Mouse (Mus musculus): ENCODE measurements at regions not wholly inside any gene's neighbourhood (a gene's known extent, or its start where the extent isn't known, plus 50 kb on each side); places are given as distances from the start of the nearest gene placed in this dataset.

- TF ChIP-seq CTCF (IDR thresholded peaks at IDR 0.05): no peak
- H3K4me3 ChIP-seq: no peak overlapping the region
- intact Hi-C loops (cut with DNase I): no loop called here
- no peak for DNase-seq (ENCODE audit: extremely low spot score in 1 of 2, low spot score in 2 of 2)
- no peak overlapping the region for H3K27ac ChIP-seq
Observed at GRCm38 (mm10) chr13:5425491-5426232, 435.6 kb upstream of the Klf6 start.

- TF ChIP-seq CTCF (IDR thresholded peaks at IDR 0.05): no peak
- Histone ChIP-seq H3K27ac (no peak overlapping the region), H3K4me3 (no peak overlapping the region)
- intact Hi-C loops (cut with DNase I): no loop called here
- peak in 1 of 2 experiments; percentile 21 for DNase-seq (ENCODE audit: extremely low spot score in 1 of 2, low spot score in 2 of 2)
Observed at GRCm38 (mm10) chr13:5433652-5434051, 427.6 kb upstream of the Klf6 start.

- DNase-seq (ENCODE audit: extremely low spot score in 1 of 2, low spot score in 2 of 2): no peak
- no peak for TF ChIP-seq CTCF (IDR thresholded peaks at IDR 0.05)
- Histone ChIP-seq H3K4me3 (no peak overlapping the region), H3K27ac (no peak overlapping the region)
- intact Hi-C loops (cut with DNase I): no loop called here
Observed at GRCm38 (mm10) chr13:5435131-5435530, 426.2 kb upstream of the Klf6 start.

GRCm38 (mm10) chr13:5436191-5436590 lies 425.1 kb upstream of the Klf6 start:
- intact Hi-C loops (cut with DNase I): no loop called here
- Histone ChIP-seq H3K4me3 (no peak overlapping the region), H3K27ac (no peak overlapping the region)
- DNase-seq (ENCODE audit: extremely low spot score in 1 of 2, low spot score in 2 of 2): no peak
- no peak for TF ChIP-seq CTCF (IDR thresholded peaks at IDR 0.05)

- TF ChIP-seq CTCF (IDR thresholded peaks at IDR 0.05): no peak
- Histone ChIP-seq H3K4me3 (no peak overlapping the region), H3K27ac (no peak overlapping the region)
- intact Hi-C loops (cut with DNase I): no loop called here
- DNase-seq (ENCODE audit: extremely low spot score in 1 of 2, low spot score in 2 of 2): no peak
Observed at GRCm38 (mm10) chr13:5440454-5440853, 420.8 kb upstream of the Klf6 start.

GRCm38 (mm10) chr13:5444759-5445478 lies 416.4 kb upstream of the Klf6 start:
- no peak for TF ChIP-seq CTCF (IDR thresholded peaks at IDR 0.05)
- no peak overlapping the region for H3K4me3 ChIP-seq
- DNase-seq (ENCODE audit: extremely low spot score in 1 of 2, low spot score in 2 of 2): no peak
- intact Hi-C loops (cut with DNase I): no loop called here
- H3K27ac ChIP-seq: no peak overlapping the region

- no peak for DNase-seq (ENCODE audit: extremely low spot score in 1 of 2, low spot score in 2 of 2)
- no peak overlapping the region for H3K4me3 ChIP-seq
- intact Hi-C loops (cut with DNase I): no loop called here
- TF ChIP-seq CTCF (IDR thresholded peaks at IDR 0.05): no peak
- no peak overlapping the region for H3K27ac ChIP-seq
Observed at GRCm38 (mm10) chr13:5448601-5449000, 412.7 kb upstream of the Klf6 start.

- Histone ChIP-seq H3K27ac (no peak overlapping the region), H3K4me3 (no peak overlapping the region)
- intact Hi-C loops (cut with DNase I): no loop called here
- DNase-seq (ENCODE audit: extremely low spot score in 1 of 2, low spot score in 2 of 2): no peak
- no peak for TF ChIP-seq CTCF (IDR thresholded peaks at IDR 0.05)
Observed at GRCm38 (mm10) chr13:5480779-5481178, 380.5 kb upstream of the Klf6 start.

- intact Hi-C loops (cut with DNase I): loop anchor here (5.0 to 10.0 kb wide), 3 partner anchors 370 to 853 kb away; partner anchors contain the start of gene Klf6
- DNase-seq (ENCODE audit: extremely low spot score in 1 of 2, low spot score in 2 of 2): peak; percentile 11 to 20
- no peak for TF ChIP-seq CTCF (IDR thresholded peaks at IDR 0.05)
- Histone ChIP-seq H3K27ac (peak overlapping the region; percentile 92), H3K4me3 (no peak overlapping the region)
Observed at GRCm38 (mm10) chr13:5492266-5492665, 369.0 kb upstream of the Klf6 start.

- no peak for TF ChIP-seq CTCF (IDR thresholded peaks at IDR 0.05)
- intact Hi-C loops (cut with DNase I): loop anchor here (10.0 kb wide), 2 partner anchors 833 to 847 kb away; no protein-coding TSS in a partner anchor
- Histone ChIP-seq H3K27ac (no peak overlapping the region), H3K4me3 (no peak overlapping the region)
- DNase-seq (ENCODE audit: extremely low spot score in 1 of 2, low spot score in 2 of 2): no peak
Observed at GRCm38 (mm10) chr13:5497535-5497934, 363.7 kb upstream of the Klf6 start.

- DNase-seq (ENCODE audit: extremely low spot score in 1 of 2, low spot score in 2 of 2): no peak
- H3K27ac ChIP-seq: no peak overlapping the region
- intact Hi-C loops (cut with DNase I): no loop called here
- no peak overlapping the region for H3K4me3 ChIP-seq
- TF ChIP-seq CTCF (IDR thresholded peaks at IDR 0.05): no peak
Observed at GRCm38 (mm10) chr13:5511784-5512183, 349.5 kb upstream of the Klf6 start.

- no peak overlapping the region for H3K4me3 ChIP-seq
- no peak for DNase-seq (ENCODE audit: extremely low spot score in 1 of 2, low spot score in 2 of 2)
- TF ChIP-seq CTCF (IDR thresholded peaks at IDR 0.05): no peak
- H3K27ac ChIP-seq: no peak overlapping the region
- intact Hi-C loops (cut with DNase I): no loop called here
Observed at GRCm38 (mm10) chr13:5515552-5515951, 345.7 kb upstream of the Klf6 start.

Measured in left cerebral cortex, adult 2 months (tissue).